Mouse (Mus musculus) spleen, adult 2 months (tissue): ENCODE results near the gene Myo10.

ENCODE experiments used
- CTCF ChIP-seq: fragments of 200-500 bp; IDR thresholded peaks from 2 replicates; pipeline ENCODE4 v1.5.1; 2011; ENCODE audit warnings: mild to moderate bottlenecking, inconsistent platforms; ENCODE audit not compliant: insufficient read depth, insufficient read length, insufficient replicate concordance; ENCODE audit errors: extremely low read depth
- POLR2A ChIP-seq: fragments of 200-500 bp; IDR thresholded peaks from 2 replicates; pipeline ENCODE4 v1.6.1; 2011; ENCODE audit warnings: low read depth, low read length, inconsistent platforms

DNA sequence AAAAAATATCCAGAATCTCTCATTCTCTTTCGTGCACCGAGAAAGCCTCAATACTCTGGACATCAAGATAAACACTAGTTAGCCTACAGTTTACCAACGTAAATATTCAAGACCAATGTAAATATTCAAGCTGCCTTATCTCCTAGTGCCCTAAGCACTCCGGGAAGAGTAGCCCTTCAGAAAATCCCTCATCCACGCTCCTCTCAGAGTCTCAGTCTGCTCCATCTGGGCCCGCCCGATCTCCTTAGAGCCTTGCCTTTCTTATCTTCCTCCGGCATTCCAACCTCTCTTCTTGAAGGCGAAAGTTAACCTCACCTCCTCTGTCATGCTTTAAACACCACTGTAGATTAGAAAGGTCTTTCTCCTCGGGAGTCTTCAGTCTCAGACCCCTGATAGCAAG, 13.1 kb upstream of the Myo10 start:
- TF ChIP-seq CTCF, result no peak
- TF ChIP-seq POLR2A, result no peak
